Mouse (Mus musculus) lung, embryonic 14.5 days (tissue): ENCODE measurements at regions not wholly inside any gene's neighbourhood (a gene's known extent, or its start where the extent isn't known, plus 50 kb on each side); places are given as distances from the start of the nearest gene placed in this dataset.
A peak's percentile ranks its signal among the peaks of the same experiment; 100 is the strongest.

Source experiments
- ATAC-seq: fragments of 200-750 bp; cut with Nextera tagmentation; 2 replicates; pipeline ENCODE4 v1.8.0; 2017; ENCODE audit warnings: mild to moderate bottlenecking, moderate TSS enrichment, moderate library complexity; ENCODE audit not compliant: insufficient read depth
- DNase-seq: peaks from one replicate; pipeline ENCODE4 v3.0.0-alpha.2; 2015
- H3K27ac ChIP-seq: fragments of 300-500 bp; sonication (generic); 2 replicates; pipeline ENCODE4 v1.5.1; 2014; ENCODE audit warnings: low read depth, mild to moderate bottlenecking, moderate library complexity
- H3K27me3 ChIP-seq: fragments of 300-500 bp; sonication (generic); 2 replicates; pipeline ENCODE4 v1.6.1; 2014; ENCODE audit warnings: low read length, control low read depth; ENCODE audit not compliant: insufficient read depth
- H3K36me3 ChIP-seq: fragments of 300-500 bp; sonication (generic); 2 replicates; pipeline ENCODE4 v1.6.1; 2014; ENCODE audit warnings: control low read depth; ENCODE audit not compliant: insufficient read depth
- H3K4me1 ChIP-seq: fragments of 300-500 bp; sonication (generic); 2 replicates; pipeline ENCODE4 v1.6.1; 2014; ENCODE audit warnings: antibody characterized with exemption, control low read depth; ENCODE audit not compliant: insufficient read depth
- H3K4me2 ChIP-seq: fragments of 300-500 bp; sonication (generic); 2 replicates; pipeline ENCODE4 v1.6.1; 2014; ENCODE audit warnings: mild to moderate bottlenecking
- H3K4me3 ChIP-seq: fragments of 300-500 bp; sonication (generic); 2 replicates; pipeline ENCODE4 v1.5.1; 2014; ENCODE audit warnings: low read depth, low read length
- H3K9ac ChIP-seq: fragments of 300-500 bp; sonication (generic); 2 replicates; pipeline ENCODE4 v1.6.1; 2014
- H3K9me3 ChIP-seq: fragments of 300-500 bp; sonication (generic); 2 replicates; pipeline ENCODE4 v1.6.1; 2016; ENCODE audit warnings: low read depth, low read length, control low read depth
- CTCF ChIP-seq: IDR thresholded peaks from 2 replicates; pipeline ENCODE4 v1.5.1; 2016; ENCODE audit warnings: antibody characterized with exemption, low read depth
- WGBS: fragments of 180-500 bp; shearing (Covaris S2); extraction: QIAGEN DNeasy Blood & Tissue Kit; methylation state at CpG from one replicate; pipeline ENCODE4 v1.1.7; 2014; 5-methylcytosine and 5-hydroxymethylcytosine counted together

DNA sequence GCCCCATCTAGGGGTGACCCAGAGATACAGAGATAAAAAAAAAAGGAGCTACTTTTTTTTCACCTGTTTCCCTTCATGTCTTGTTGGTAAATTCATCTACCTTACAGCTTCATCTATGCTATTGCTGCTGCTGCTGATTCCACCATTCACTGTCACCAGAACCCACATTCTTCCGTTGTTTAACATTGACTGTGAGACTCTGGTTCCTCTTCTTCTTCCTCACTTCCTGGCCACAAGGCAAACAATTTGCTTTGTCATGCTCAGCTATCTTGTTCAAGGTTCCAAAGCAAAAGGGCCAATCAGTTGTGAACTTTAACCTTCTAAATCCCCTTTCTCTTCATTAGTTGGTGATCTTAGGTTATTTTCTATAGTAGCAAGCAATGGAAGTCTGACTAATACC, 335.8 kb upstream of the Galnt5 start:
- Histone ChIP-seq H3K9ac (no peak overlapping the region), H3K27ac (no peak overlapping the region), H3K4me3 (no peak overlapping the region), H3K36me3 (no peaks in the 10 kb centered on the region), H3K27me3 (no peaks in the 10 kb centered on the region), H3K4me1 (no peaks in the 10 kb centered on the region), H3K4me2 (no peak overlapping the region), H3K9me3 (no peaks in the 10 kb centered on the region)
- DNase-seq, result no peak
- no peak for TF ChIP-seq CTCF
- ATAC-seq, result no peak
- 83% methylated on average over 1 of the region's 1 CpGs for WGBS

DNA sequence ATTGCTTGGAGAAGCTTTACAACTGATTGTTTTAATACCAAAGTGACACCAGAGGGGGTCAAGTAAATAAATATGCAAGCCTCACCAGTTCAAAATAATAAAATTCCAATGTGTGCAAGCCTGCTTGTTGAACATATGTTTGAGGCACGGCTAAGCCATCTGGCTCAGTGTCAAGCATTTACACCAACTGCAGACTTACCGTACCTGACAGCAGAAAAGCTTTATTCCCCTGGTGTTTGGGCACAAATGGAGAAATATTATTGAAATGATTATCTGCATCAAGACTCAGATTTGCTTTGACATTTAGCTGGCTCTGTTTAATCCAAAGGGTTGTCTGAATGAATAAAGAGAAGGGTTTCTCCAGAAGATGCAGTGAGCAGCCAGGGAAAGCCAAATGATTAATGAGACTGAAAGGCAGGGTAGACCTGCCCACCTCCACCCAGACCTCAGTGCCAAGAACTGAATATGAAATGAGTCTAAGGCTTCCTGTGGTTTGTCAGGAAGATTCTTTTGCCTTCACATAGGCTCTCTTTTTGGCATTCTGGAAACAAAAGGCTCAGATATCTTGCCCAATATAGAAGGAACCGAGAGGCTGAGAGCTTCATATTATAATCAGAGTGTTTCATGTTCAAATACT, 325.6 kb upstream of the Galnt5 start:
- Histone ChIP-seq H3K36me3 (no peaks in the 10 kb centered on the region), H3K27me3 (no peaks in the 10 kb centered on the region), H3K4me2 (no peak overlapping the region), H3K9me3 (no peaks in the 10 kb centered on the region), H3K27ac (no peak overlapping the region), H3K9ac (no peak overlapping the region), H3K4me3 (no peak overlapping the region), H3K4me1 (no peaks in the 10 kb centered on the region)
- no peak for TF ChIP-seq CTCF
- no peak for ATAC-seq
- 42% methylated on average over 3 of the region's 3 CpGs for WGBS
- no peak for DNase-seq

DNA sequence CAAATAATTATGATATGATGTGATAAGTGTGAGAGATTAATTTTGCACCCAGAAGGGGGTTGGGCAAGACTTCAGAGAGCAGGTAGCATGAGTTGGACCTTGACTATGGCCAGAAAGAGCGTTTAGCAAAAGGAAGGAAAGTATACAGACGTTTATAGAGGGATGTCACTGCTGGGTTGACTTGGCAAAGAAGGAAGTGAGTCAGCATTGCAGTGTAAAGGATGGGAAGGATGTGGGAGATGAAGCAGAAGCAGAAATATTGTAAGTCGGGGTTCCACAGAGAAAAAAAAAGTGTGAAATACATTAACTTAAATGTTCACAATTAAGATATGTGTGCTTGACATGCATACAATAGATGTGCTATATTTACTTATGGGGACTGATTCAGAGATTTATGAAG, 307.8 kb upstream of the Galnt5 start:
- Histone ChIP-seq H3K27me3 (no peaks in the 10 kb centered on the region), H3K27ac (no peak overlapping the region), H3K36me3 (no peaks in the 10 kb centered on the region), H3K9ac (no peak overlapping the region), H3K9me3 (no peaks in the 10 kb centered on the region), H3K4me2 (no peak overlapping the region), H3K4me1 (no peaks in the 10 kb centered on the region), H3K4me3 (no peak overlapping the region)
- no peak for ATAC-seq
- WGBS, result 58% methylated on average over 3 of the region's 3 CpGs
- TF ChIP-seq CTCF, result no peak
- DNase-seq, result no peak

- Histone ChIP-seq H3K4me3 (no peak overlapping the region), H3K27me3 (peaks cover 5% of the 10 kb centered on the region), H3K9me3 (no peaks in the 10 kb centered on the region), H3K9ac (no peak overlapping the region), H3K36me3 (no peaks in the 10 kb centered on the region), H3K4me2 (peak overlapping the region; percentile 29; the same call in 1 of the 2 replicates), H3K4me1 (no peaks in the 10 kb centered on the region), H3K27ac (no peak overlapping the region)
- TF ChIP-seq CTCF, result no peak
- ATAC-seq (peak; percentile 58; the same call in 1 of the 2 replicates), DNase-seq (peak; percentile 21)
- WGBS, result 47% methylated on average over 11 of the region's 11 CpGs
Observed at GRCm38 (mm10) chr2:57696992-57697772, 300.5 kb upstream of the Galnt5 start.

GRCm38 (mm10) chr2:57698659-57699061, 299.0 kb upstream of the Galnt5 start:
- 8% methylated on average over 11 of the region's 11 CpGs for WGBS
- H3K4me3 ChIP-seq, result peak overlapping the region; percentile 26
- H3K27me3 ChIP-seq, result peaks cover 5% of the 10 kb centered on the region
- peak; percentile 70 for TF ChIP-seq CTCF
- H3K9me3 ChIP-seq, result no peaks in the 10 kb centered on the region
- peak overlapping the region; percentile 60 for H3K4me2 ChIP-seq
- DNase-seq (peak; percentile 75), ATAC-seq (peak; percentile 78)
- H3K36me3 ChIP-seq, result no peaks in the 10 kb centered on the region
- H3K27ac ChIP-seq, result no peak overlapping the region
- no peak overlapping the region for H3K9ac ChIP-seq
- H3K4me1 ChIP-seq, result no peaks in the 10 kb centered on the region

DNA sequence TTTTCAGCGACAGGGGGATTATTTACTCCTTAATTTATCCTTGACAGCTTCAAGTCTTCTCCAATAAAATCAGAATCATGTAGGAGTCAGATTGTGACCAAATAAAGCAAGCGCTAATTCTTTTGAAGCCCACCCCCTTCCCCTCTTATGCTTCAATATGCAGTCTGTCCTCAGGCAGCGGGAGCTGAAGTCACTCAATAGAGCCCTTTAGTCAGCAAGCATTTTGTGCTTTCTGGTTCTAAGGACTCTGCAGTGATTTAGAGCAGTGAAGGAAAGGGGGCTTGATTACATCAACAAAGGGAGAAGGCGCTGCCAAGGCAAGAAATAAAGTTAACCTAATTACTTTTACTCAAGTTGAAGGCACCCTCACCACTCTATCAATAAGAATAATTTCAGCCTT, 298.5 kb upstream of the Galnt5 start:
- Histone ChIP-seq H3K27me3 (peaks cover 5% of the 10 kb centered on the region), H3K9ac (no peak overlapping the region), H3K9me3 (no peaks in the 10 kb centered on the region), H3K4me3 (no peak overlapping the region; the same call in 1 of the 2 replicates), H3K27ac (no peak overlapping the region), H3K4me2 (peak overlapping the region; percentile 60), H3K36me3 (no peaks in the 10 kb centered on the region), H3K4me1 (no peaks in the 10 kb centered on the region)
- 50% methylated on average over 4 of the region's 4 CpGs for WGBS
- no peak for ATAC-seq
- peak; percentile 1 for DNase-seq
- no peak for TF ChIP-seq CTCF

- Histone ChIP-seq H3K27me3 (no peaks in the 10 kb centered on the region), H3K4me3 (no peak overlapping the region), H3K4me1 (no peaks in the 10 kb centered on the region), H3K9ac (no peak overlapping the region), H3K27ac (no peak overlapping the region), H3K9me3 (no peaks in the 10 kb centered on the region), H3K4me2 (no peak overlapping the region), H3K36me3 (no peaks in the 10 kb centered on the region)
- TF ChIP-seq CTCF, result no peak
- DNase-seq, result no peak
- no peak for ATAC-seq
- 44% methylated on average over 10 of the region's 10 CpGs for WGBS
Observed at GRCm38 (mm10) chr2:57716754-57717510, 280.8 kb upstream of the Galnt5 start.
